Mouse (Mus musculus) brain, embryonic 14.5 days (tissue): ENCODE data around the gene Olfr1453.

Source experiments
- CTCF ChIP-seq: fragments of 200-500 bp; IDR thresholded peaks from 2 replicates; pipeline ENCODE4 v1.5.1; 2012; ENCODE audit warnings: inconsistent platforms, mild to moderate bottlenecking, moderate library complexity, borderline replicate concordance; ENCODE audit not compliant: insufficient read depth, insufficient read length; ENCODE audit errors: extremely low read depth
- POLR2A ChIP-seq: fragments of 200-500 bp; IDR thresholded peaks from 2 replicates; pipeline ENCODE4 v1.6.1; 2012; ENCODE audit warnings: mild to moderate bottlenecking, inconsistent platforms, borderline replicate concordance; ENCODE audit not compliant: poor library complexity, insufficient read depth, insufficient read length, severe bottlenecking; ENCODE audit errors: extremely low read depth

DNA sequence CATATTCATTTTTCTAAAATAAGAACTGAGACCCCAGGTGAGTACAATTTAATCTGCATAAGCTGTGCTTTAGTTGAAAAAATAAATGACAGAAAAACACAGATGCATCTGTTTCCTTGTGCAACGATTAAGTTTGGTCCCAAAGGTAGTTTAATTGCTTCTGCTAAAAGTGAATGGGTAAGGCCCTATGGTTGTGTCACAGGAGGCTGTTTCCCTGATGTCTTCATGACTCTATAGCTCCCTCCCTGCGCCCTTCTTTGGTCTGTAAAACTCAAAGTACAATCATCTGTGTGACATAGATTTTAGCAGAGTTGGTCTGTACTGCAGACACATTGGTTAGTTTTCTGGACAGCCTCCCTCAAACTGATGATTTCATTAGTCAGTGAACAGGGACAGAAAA, 33.4 kb downstream of the Olfr1453 start, which contains the start of gene Olfr1451:
- TF ChIP-seq POLR2A (no peak), CTCF (no peak)
